Mouse (Mus musculus): Measurements from ENCODE around the gene Teddm2. TPM values are rescaled to one million over a fixed set of nuclear protein-coding genes. Genes with fewer than 3 reads are reported as not detected.
A peak's percentile ranks its signal among the peaks of the same experiment; 100 is the strongest.

Gene Teddm2
- total and polyA plus RNA-seq, 2 experiments from 2014 or later = 2.5 to 2.9 TPM

GRCm38 (mm10) chr1:153836036-153836435 lies 64.0 kb downstream of the Teddm2 start:
- no peak overlapping the region for H3K4me3 ChIP-seq (ENCODE audit: low read depth, low read length)
- no peak overlapping the region for H3K4me2 ChIP-seq (ENCODE audit: low read depth)
- H3K36me3 ChIP-seq (ENCODE audit: insufficient read depth) = no peaks in the 10 kb centered on the region
- DNase-seq (no peak), ATAC-seq (no peak)
- no peak overlapping the region for H3K27ac ChIP-seq (ENCODE audit: low read depth, low read length)
- no peaks in the 10 kb centered on the region for H3K27me3 ChIP-seq (ENCODE audit: insufficient read depth, low read length)
- no peak overlapping the region for H3K9ac ChIP-seq
- H3K4me1 ChIP-seq (ENCODE audit: insufficient read depth) = no peaks in the 10 kb centered on the region
- WGBS = 89% methylated on average over 4 of the region's 4 CpGs
- no peak for TF ChIP-seq CTCF (IDR thresholded peaks at IDR 0.05; ENCODE audit: low read depth)
- no peaks in the 10 kb centered on the region for H3K9me3 ChIP-seq (ENCODE audit: low read length)

GRCm38 (mm10) chr1:153830746-153831145 lies 69.3 kb downstream of the Teddm2 start:
- ATAC-seq (no peak), DNase-seq (no peak)
- TF ChIP-seq CTCF (IDR thresholded peaks at IDR 0.05; ENCODE audit: low read depth) = no peak
- Histone ChIP-seq H3K27ac (ENCODE audit: low read depth, low read length) (no peak overlapping the region), H3K27me3 (ENCODE audit: insufficient read depth, low read length) (no peaks in the 10 kb centered on the region), H3K4me1 (ENCODE audit: insufficient read depth) (no peaks in the 10 kb centered on the region), H3K4me3 (ENCODE audit: low read depth, low read length) (no peak overlapping the region), H3K4me2 (ENCODE audit: low read depth) (no peak overlapping the region), H3K9me3 (ENCODE audit: low read length) (no peaks in the 10 kb centered on the region), H3K36me3 (ENCODE audit: insufficient read depth) (no peaks in the 10 kb centered on the region), H3K9ac (no peak overlapping the region)
- 85% methylated on average over 4 of the region's 4 CpGs for WGBS

- no peak for ATAC-seq
- Histone ChIP-seq H3K4me1 (ENCODE audit: insufficient read depth) (no peaks in the 10 kb centered on the region), H3K36me3 (ENCODE audit: insufficient read depth) (no peaks in the 10 kb centered on the region), H3K27ac (ENCODE audit: low read depth, low read length) (no peak overlapping the region), H3K9me3 (ENCODE audit: low read length) (no peaks in the 10 kb centered on the region), H3K4me2 (ENCODE audit: low read depth) (no peak overlapping the region), H3K4me3 (ENCODE audit: low read depth, low read length) (no peak overlapping the region), H3K27me3 (ENCODE audit: insufficient read depth, low read length) (no peaks in the 10 kb centered on the region), H3K9ac (no peak overlapping the region)
- DNase-seq = no peak
- 63% methylated on average over 3 of the region's 3 CpGs for WGBS
- no peak for TF ChIP-seq CTCF (IDR thresholded peaks at IDR 0.05; ENCODE audit: low read depth)
Measured at GRCm38 (mm10) chr1:153820216-153820615, 79.8 kb downstream of the Teddm2 start.

- Histone ChIP-seq H3K27ac (ENCODE audit: low read depth, low read length) (no peak overlapping the region), H3K4me1 (ENCODE audit: insufficient read depth) (no peaks in the 10 kb centered on the region), H3K27me3 (ENCODE audit: insufficient read depth, low read length) (no peaks in the 10 kb centered on the region), H3K9ac (no peak overlapping the region), H3K4me3 (ENCODE audit: low read depth, low read length) (no peak overlapping the region), H3K9me3 (ENCODE audit: low read length) (no peaks in the 10 kb centered on the region), H3K36me3 (ENCODE audit: insufficient read depth) (no peaks in the 10 kb centered on the region), H3K4me2 (ENCODE audit: low read depth) (no peak overlapping the region)
- TF ChIP-seq CTCF (IDR thresholded peaks at IDR 0.05; ENCODE audit: low read depth) = no peak
- 44% methylated on average over 2 of the region's 2 CpGs for WGBS
- DNase-seq (no peak), ATAC-seq (no peak)
Measured at GRCm38 (mm10) chr1:153814278-153814677, 85.8 kb downstream of the Teddm2 start.

GRCm38 (mm10) chr1:153807390-153807993 lies 92.5 kb downstream of the Teddm2 start:
- peak; percentile 77 for TF ChIP-seq CTCF (IDR thresholded peaks at IDR 0.05; ENCODE audit: low read depth)
- Histone ChIP-seq H3K9me3 (ENCODE audit: low read length) (no peaks in the 10 kb centered on the region), H3K4me2 (ENCODE audit: low read depth) (no peak overlapping the region), H3K4me1 (ENCODE audit: insufficient read depth) (no peaks in the 10 kb centered on the region), H3K9ac (no peak overlapping the region), H3K36me3 (ENCODE audit: insufficient read depth) (no peaks in the 10 kb centered on the region), H3K4me3 (ENCODE audit: low read depth, low read length) (no peak overlapping the region), H3K27me3 (ENCODE audit: insufficient read depth, low read length) (no peaks in the 10 kb centered on the region), H3K27ac (ENCODE audit: low read depth, low read length) (no peak overlapping the region)
- WGBS = 57% methylated on average over 13 of the region's 13 CpGs
- peak; percentile 80 for DNase-seq
- ATAC-seq = no peak; the same call in 1 of the 2 replicates

GRCm38 (mm10) chr1:153803530-153803929 lies 96.5 kb downstream of the Teddm2 start:
- no peak for ATAC-seq
- H3K4me2 ChIP-seq (ENCODE audit: low read depth) = no peak overlapping the region
- WGBS = 58% methylated on average over 8 of the region's 8 CpGs
- H3K27ac ChIP-seq (ENCODE audit: low read depth, low read length) = no peak overlapping the region
- no peaks in the 10 kb centered on the region for H3K9me3 ChIP-seq (ENCODE audit: low read length)
- no peak overlapping the region for H3K4me3 ChIP-seq (ENCODE audit: low read depth, low read length)
- H3K4me1 ChIP-seq (ENCODE audit: insufficient read depth) = no peaks in the 10 kb centered on the region
- no peak for TF ChIP-seq CTCF (IDR thresholded peaks at IDR 0.05; ENCODE audit: low read depth)
- no peak for DNase-seq
- no peaks in the 10 kb centered on the region for H3K27me3 ChIP-seq (ENCODE audit: insufficient read depth, low read length)
- H3K9ac ChIP-seq = no peak overlapping the region
- H3K36me3 ChIP-seq (ENCODE audit: insufficient read depth) = no peaks in the 10 kb centered on the region

DNA sequence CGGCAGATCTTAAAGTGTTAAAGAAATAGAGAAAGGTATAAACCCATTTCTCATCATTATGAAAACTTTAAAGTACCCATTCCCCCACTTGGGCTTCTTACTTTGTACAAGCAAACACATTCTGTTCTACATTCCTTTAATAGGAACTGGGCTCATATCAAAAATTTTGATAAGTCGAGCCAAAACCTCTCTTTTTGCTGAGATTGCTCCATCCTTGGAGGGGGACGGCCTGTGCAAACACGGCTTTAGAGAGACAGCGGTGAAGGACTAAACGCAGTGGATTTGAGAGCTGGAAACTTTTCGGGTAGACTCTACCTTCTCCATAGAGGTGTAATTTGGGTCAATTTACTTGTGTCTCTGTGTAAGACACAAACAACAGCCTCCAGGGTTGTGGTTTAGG lies 97.3 kb downstream of the Teddm2 start:
- 68% methylated on average over 7 of the region's 7 CpGs for WGBS
- Histone ChIP-seq H3K4me1 (ENCODE audit: insufficient read depth) (no peaks in the 10 kb centered on the region), H3K27ac (ENCODE audit: low read depth, low read length) (no peak overlapping the region), H3K27me3 (ENCODE audit: insufficient read depth, low read length) (no peaks in the 10 kb centered on the region), H3K36me3 (ENCODE audit: insufficient read depth) (no peaks in the 10 kb centered on the region), H3K4me2 (ENCODE audit: low read depth) (no peak overlapping the region), H3K9me3 (ENCODE audit: low read length) (no peaks in the 10 kb centered on the region), H3K4me3 (ENCODE audit: low read depth, low read length) (no peak overlapping the region), H3K9ac (no peak overlapping the region)
- ATAC-seq (no peak), DNase-seq (no peak)
- no peak for TF ChIP-seq CTCF (IDR thresholded peaks at IDR 0.05; ENCODE audit: low read depth)

Small RNA genes lying within 50 kb of the gene (microRNA-seq; reads per million reads assigned to microRNA genes)
- gene Mir8114 = 16.8 to 24.7 reads per million in 2 experiments

Other genes starting within 250 kb of the Teddm2 start
- gene Rgs8, start 247.2 kb downstream of the Teddm2 start, total RNA-seq (2014; rRNA removed) = 19.3 and 22.7 TPM in 2 replicates
- 12.0 and 16.6 TPM in 2 replicates for gene Rgs8, start 247.2 kb downstream of the Teddm2 start, polyA plus RNA-seq (2015; fragmentation: Nextera tagmentation; extraction: Ambion mirVana)
- 7.9 and 9.6 TPM in 2 replicates for gene Rgs16, start 159.9 kb downstream of the Teddm2 start, total RNA-seq (2014; rRNA removed)
- 15.5 and 16.7 TPM in 2 replicates for gene Rgs16, start 159.9 kb downstream of the Teddm2 start, polyA plus RNA-seq (2015; fragmentation: Nextera tagmentation; extraction: Ambion mirVana)
- gene Rnasel, start 150.8 kb downstream of the Teddm2 start, total RNA-seq (2014; rRNA removed) = 39.5 and 43.9 TPM in 2 replicates
- 10.7 and 19.5 TPM in 2 replicates for gene Rnasel, start 150.8 kb downstream of the Teddm2 start, polyA plus RNA-seq (2015; fragmentation: Nextera tagmentation; extraction: Ambion mirVana)
- gene Rgsl1, start 56.1 kb downstream of the Teddm2 start, total RNA-seq (2014; rRNA removed) = 0.23 and 0.90 TPM in 2 replicates
- 0.39 and 0.44 TPM in 2 replicates for gene Rgsl1, start 56.1 kb downstream of the Teddm2 start, polyA plus RNA-seq (2015; fragmentation: Nextera tagmentation; extraction: Ambion mirVana)
- gene Teddm1b, start 25.9 kb downstream of the Teddm2 start, total RNA-seq (2014; rRNA removed) = not detected in 2 replicates
- 0.36 and 0.49 TPM in 2 replicates for gene Teddm1b, start 25.9 kb downstream of the Teddm2 start, polyA plus RNA-seq (2015; fragmentation: Nextera tagmentation; extraction: Ambion mirVana)
- gene Teddm1a, start 8.5 kb downstream of the Teddm2 start, total RNA-seq (2014; rRNA removed) = not detected in 2 replicates
- gene Teddm1a, start 8.5 kb downstream of the Teddm2 start, polyA plus RNA-seq (2015; fragmentation: Nextera tagmentation; extraction: Ambion mirVana) = 0.11 TPM in 1 of 2 replicates, not detected in the other
- 297 and 313 TPM in 2 replicates for gene Glul, start 284 bp downstream of the Teddm2 start, total RNA-seq (2014; rRNA removed)
- gene Glul, start 284 bp downstream of the Teddm2 start, polyA plus RNA-seq (2015; fragmentation: Nextera tagmentation; extraction: Ambion mirVana) = 254 and 255 TPM in 2 replicates